Mouse (Mus musculus) layer of hippocampus, adult 2 months (tissue): Measurements from ENCODE around the gene Slc9a9. TPM values are rescaled to one million over a fixed set of nuclear protein-coding genes. Genes with fewer than 3 reads are reported as not detected.

Experiments
- DNase-seq, 2 experiments: peaks; one replicate each; pipeline ENCODE4 v3.0.0; 2022; ENCODE audit warnings: low spot score in 2 of 2
- H3K27ac ChIP-seq: fragments of 200-600 bp; 2 replicates; pipeline ENCODE4 v1.8.1; 2022
- H3K4me3 ChIP-seq: fragments of 200-600 bp; 2 replicates; pipeline ENCODE4 v1.8.1; 2022; ENCODE audit warnings: mild to moderate bottlenecking
- CTCF ChIP-seq: fragments of 200-600 bp; conservative IDR thresholded peaks from 2 replicates; pipeline ENCODE4 v1.8.1; 2022; ENCODE audit warnings: antibody characterized with exemption, mild to moderate bottlenecking, moderate library complexity
- total RNA-seq, 2 experiments: library from RNA; stranded (reverse); gene quantifications; 2 replicates each; pipeline ENCODE4 v1.2.3; 2021

The Slc9a9 gene
- total RNA-seq, 2 experiments from 2014 or later: 18.3 to 19.4 TPM

DNA sequence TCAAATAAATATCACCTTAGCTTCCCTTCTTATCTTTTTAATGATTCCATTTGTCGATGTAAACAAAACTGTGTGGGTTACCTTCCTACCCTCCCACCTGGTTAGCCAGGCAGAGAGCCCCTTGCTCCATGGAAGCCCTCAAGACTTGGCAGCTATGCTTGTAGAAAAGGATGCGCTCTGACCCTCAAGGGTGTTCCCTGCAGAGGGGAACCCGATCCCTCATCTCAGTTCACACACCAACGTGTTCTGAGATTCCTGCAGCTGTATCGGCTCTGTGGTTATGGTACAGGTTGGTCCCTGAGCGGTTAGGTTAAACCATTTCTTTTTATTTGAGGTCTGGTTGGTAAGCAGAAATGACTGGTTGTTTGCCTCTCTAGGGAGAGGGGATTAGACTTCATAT lies 484.3 kb downstream of the Slc9a9 start:
- no peak for TF ChIP-seq CTCF
- Histone ChIP-seq H3K4me3 (no peak overlapping the region), H3K27ac (no peak overlapping the region)
- no peak for DNase-seq

DNA sequence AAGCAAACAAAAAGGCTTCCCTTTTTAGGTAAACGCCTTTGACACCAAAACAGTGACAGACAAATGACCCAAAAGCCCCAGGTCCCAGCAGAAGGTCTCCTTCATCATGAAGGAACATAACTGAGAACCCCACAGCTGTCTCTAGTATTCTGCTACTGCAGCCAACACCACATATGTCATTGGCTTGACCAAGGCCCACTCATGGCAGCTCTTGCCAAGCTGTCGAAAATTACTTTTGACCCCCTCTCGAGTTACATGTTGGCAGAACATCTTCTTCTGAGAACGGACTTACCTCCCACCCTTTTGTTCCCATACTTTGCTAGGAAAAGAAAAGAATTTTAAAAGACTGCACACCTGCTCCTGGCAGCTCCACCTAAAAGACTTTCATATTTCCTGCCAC lies 488.2 kb downstream of the Slc9a9 start:
- no peak for DNase-seq
- TF ChIP-seq CTCF: no peak
- Histone ChIP-seq H3K27ac (no peak overlapping the region), H3K4me3 (no peak overlapping the region)

DNA sequence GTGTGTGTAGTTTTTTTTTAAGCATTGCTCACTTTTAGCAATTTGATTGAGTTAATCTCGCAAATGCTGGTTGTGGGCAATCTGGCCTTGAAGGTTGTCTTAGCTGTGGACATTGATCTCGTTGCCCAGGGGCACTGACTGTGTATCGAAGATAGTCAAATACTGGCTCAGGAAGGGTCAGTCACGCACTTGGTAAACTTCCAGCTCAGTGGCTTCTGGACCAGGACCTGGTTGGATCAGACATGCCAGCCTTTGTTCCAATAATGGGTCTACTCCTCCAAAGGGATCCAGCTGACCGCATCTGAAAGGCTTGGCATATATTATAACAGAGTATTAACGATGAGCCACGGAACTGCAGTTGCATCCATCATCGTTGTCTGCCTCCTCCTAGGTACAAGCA lies 489.2 kb downstream of the Slc9a9 start:
- no peak for DNase-seq
- Histone ChIP-seq H3K4me3 (no peak overlapping the region), H3K27ac (no peak overlapping the region)
- TF ChIP-seq CTCF: no peak

DNA sequence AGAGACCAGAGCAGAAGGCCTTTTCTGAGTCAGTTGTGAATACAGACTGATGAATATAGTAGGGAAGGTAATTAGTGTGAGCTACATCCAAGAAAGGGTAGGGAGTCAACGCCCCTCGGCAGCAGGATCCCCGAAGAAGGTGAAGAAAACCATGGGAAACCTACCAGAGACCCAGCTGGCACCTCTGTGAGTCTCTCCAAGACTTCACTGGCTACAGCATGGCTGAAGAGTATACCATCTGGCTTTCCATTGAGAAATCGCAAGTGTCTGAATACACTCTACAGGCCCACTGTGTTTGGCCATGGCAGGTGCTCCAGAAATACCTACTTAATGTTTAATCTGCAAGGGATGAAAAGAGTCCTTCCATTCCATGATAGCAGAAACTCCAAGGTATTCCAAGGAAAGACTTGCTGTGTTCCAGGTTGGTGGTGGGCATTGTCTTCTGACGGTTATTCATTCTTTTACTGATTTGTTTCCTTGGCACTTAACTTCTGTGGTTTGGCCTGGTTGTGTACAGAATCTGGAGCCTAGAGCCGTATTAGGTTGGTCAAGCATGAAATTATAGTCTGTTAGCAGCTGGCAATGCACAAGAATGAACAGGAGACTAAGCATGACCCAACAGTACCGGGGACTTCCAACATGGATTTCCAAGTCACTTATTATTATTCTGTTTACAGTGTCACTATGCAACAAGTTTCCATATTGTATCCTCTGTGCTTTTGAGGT lies 491.0 kb downstream of the Slc9a9 start:
- TF ChIP-seq CTCF: no peak
- Histone ChIP-seq H3K27ac (no peak overlapping the region), H3K4me3 (no peak overlapping the region)
- DNase-seq: no peak

DNA sequence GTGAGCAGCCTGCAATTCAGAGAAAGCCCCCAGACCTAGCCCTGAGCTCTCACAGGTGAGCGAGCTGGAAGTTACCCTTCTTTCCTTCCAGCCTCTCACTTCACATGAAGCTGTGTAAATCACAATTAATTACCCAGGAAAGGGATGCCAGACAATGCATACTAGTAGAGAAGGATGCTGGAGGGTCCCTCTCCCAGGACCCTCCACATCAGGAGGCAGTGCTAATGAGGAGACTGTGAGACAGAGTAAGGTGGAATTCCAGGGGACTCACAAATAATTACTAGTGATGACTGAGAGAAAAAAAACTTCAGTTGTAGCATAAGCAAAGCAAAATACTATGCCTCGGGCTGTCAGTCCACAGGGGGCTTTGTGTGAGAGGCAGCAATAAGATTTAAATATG lies 492.0 kb downstream of the Slc9a9 start:
- no peak overlapping the region for H3K27ac ChIP-seq
- no peak overlapping the region for H3K4me3 ChIP-seq
- no peak for DNase-seq
- TF ChIP-seq CTCF: no peak

DNA sequence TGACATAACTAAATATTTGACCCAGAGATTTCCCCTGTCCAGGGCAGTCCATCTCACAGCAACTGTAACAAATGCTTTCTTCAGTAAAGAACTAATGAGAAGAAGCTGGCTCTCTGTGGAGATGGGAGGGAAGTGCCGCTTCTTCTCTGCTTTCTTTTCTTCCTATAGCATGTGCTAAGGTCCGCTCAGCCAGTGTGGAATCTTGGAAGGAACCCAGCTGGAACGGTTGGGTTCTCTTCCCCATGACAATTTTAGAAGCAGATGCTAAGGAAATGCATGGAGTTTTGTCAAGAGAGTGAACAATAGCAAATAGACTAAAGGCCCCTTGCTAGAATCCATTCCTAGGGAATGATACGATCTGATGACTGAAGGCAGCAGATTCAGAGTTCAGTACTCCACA lies 496.5 kb downstream of the Slc9a9 start:
- Histone ChIP-seq H3K4me3 (no peak overlapping the region), H3K27ac (0 out of 2 replicates have a peak overlapping the region, but pooled peaks have one; percentile 10)
- no peak for TF ChIP-seq CTCF
- DNase-seq: peak in 1 of 2 experiments; percentile 26

DNA sequence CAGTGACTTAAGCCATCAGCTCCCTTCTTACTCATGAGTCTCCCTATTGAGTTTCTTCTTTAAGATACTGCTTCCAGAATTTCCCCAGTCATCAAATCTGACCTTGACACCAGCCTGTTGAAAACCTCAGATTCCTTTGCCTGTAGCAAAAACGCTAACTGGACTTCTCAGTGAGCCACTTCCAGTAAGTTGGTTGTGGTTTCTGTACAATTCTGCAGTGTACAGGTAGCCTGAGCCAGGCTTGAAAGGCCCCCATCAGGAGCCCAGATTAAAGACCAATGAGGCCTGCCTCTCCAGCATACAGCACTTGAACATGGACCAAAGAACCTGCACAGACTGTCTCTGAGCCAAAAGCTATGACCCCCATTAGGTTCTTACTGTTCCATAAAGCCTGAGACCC lies 498.1 kb downstream of the Slc9a9 start:
- no peak for DNase-seq
- peak overlapping the region; percentile 43; the same call in 1 of the 2 replicates for H3K27ac ChIP-seq
- no peak for TF ChIP-seq CTCF
- H3K4me3 ChIP-seq: no peak overlapping the region

DNA sequence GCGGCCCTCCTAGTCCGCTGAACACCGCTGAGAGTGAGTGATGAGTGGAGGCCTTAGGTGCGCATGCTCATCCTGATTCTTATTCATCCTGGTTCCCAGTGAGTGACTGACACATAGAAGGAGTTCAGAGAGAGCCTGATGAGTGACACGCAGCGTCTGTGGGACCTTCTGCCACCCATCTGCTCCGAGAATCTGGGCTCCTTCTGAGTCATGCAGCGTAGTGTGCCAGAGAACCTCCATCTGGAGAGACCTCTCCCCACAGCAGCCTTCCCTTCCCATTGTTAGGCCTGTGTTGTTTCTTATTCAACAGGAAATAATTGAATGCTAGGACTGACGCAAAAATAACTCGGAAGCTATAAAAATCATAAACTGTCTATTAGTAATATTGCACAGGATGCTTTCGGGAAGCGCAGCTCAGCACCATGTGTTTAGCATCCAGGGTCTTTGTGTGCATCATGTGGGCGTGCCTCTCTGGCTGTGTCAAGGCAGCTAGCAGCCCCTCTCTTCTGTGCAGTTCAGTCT lies 498.8 kb downstream of the Slc9a9 start:
- H3K4me3 ChIP-seq: no peak overlapping the region
- no peak for TF ChIP-seq CTCF
- H3K27ac ChIP-seq: peak overlapping the region; percentile 47; the same call in 1 of the 2 replicates
- DNase-seq: peak; percentile 92 to 93

DNA sequence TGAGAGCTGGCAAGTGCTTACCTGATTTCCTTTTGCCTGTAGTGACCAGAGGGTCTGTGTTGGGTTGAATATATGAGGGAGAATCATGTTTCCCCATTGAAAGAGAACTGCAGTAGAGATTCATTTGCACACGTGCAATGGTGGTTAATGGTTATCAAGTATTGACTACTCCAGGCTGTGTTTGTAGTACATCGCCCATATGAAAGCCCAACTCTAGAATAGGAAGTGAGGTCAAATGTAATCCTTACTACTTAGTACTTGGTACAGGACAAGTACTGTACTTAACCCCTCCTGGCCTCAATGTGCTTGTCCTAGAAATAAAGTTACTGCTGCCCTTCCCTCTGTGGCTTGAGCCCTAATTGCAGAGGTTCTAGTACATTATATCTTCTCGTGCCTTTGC lies 508.5 kb downstream of the Slc9a9 start:
- no peak for DNase-seq
- no peak for TF ChIP-seq CTCF
- Histone ChIP-seq H3K4me3 (no peak overlapping the region), H3K27ac (no peak overlapping the region)

DNA sequence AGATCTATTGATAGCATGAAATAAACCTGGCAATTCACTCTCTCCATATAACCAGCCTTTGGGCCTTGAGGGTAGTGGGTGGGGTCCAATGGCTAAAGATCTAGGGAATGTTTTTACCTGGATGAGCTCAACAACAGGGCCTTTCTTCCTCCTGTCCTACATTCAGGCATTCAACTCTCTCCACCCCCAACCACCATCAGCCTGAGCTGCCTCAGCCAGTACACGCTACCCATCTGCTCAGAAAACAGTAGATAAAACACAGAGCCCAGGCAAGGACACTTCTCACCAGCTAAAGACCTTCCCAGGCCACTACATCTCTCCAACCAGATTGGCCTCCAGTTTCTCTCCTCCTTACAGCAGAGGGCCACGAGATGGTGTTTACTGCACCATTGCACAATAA lies 510.3 kb downstream of the Slc9a9 start:
- no peak for DNase-seq
- no peak for TF ChIP-seq CTCF
- H3K27ac ChIP-seq: no peak overlapping the region
- no peak overlapping the region for H3K4me3 ChIP-seq

DNA sequence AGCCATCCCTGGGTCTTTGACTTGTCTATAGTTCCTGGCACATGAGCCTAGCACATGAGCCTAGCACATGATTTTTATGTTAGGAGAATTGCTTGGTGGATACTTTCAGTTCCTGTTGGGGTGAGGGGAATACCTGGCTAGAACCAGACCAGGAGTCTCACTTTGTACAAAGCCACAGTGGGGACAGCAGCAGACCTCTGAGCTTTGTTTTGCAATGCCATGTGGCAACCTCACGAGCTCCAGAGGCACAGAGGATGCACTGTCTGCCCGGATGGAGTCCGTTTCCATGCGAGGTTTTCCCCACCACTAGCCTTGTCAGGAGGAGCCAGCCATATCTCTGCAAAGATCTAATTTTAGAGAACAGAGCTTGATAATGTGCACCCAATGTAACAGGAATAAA lies 510.9 kb downstream of the Slc9a9 start:
- TF ChIP-seq CTCF: no peak
- H3K4me3 ChIP-seq: no peak overlapping the region
- DNase-seq: no peak

DNA sequence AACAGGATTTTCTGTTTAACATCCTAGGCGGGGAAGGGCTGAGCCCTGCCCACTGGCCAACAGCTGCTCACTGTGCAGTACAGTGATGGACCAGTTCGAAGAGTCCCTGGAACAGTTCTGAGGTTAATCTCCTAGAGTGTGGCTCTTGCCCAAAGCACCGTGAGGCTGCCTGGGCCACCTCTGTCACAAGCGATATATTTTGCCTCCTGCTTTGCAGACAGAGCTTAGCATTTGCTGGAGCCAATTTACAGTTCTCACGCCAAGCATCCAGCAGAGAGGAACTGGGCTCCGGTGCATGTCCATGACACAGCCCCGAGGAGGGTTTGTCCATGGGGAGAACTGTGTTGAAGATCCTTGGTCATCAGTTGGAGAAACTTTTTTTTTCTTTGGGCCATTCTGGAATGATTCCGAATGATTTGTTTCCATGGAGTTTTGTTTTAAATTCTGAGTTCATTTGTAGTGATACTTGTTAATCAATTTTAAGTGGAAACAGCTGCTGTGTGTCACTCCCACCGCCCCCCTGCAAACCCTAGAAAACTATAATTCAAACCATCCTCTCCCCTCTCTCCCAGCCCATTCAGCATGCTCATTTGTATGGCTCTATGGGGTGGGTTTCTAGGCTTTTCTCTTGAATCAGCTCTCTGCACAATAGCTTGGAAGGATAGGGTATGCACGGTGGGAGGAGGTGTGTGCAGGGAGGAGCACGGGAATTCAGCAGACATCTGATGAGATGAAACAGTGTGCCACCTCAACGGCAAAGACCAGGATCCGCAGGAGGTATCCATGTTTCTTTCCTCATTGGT lies 511.7 kb downstream of the Slc9a9 start:
- no peak for DNase-seq
- TF ChIP-seq CTCF: no peak
- no peak overlapping the region for H3K4me3 ChIP-seq

More for the DNA sequence above, 510.9 kb downstream of the Slc9a9 start:
- H3K27ac ChIP-seq: no peak overlapping the region; the same call in 1 of the 2 replicates

DNA sequence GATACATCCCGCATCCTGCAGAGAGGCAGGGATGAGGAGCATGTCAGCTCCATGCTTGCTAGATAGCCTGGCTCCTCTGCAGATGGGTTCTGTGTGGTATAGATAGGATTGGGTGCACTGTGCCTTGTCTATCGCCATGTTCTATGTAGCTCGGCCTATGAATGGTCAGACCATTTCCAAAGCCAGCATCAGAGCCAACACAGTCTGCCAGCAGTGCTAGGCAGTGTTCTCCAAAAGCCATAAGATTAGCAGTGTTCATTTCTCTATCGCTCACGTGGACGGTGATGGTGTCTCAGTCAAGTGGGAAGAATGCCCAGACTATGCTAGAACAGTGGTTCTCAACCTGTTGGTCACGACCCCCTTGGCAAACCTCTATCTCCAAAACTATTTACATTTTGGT lies 512.6 kb downstream of the Slc9a9 start:
- TF ChIP-seq CTCF: no peak
- H3K4me3 ChIP-seq: no peak overlapping the region
- H3K27ac ChIP-seq: peak overlapping the region; percentile 32; the same call in 1 of the 2 replicates
- no peak for DNase-seq

More for the DNA sequence above, 511.7 kb downstream of the Slc9a9 start:
- H3K27ac ChIP-seq: no peak overlapping the region

DNA sequence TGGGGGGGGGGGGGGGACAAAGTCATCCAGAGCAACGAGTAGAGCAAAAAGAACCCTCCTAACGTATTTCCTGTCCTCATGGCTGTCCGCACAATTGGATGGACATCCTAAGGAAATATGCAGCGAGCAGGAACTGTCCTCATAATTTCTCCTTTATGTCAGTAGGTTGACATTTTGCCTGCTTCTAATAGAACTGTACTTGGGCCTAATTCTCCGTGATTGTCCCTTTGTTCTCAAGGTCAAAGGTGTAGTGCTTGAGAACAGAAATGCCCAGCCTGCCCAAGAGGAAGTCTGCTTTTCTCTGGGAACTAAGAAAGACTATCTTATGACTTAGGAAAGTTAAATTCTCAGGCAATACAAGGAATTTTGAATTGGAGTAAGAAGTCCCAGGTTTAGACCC lies 514.7 kb downstream of the Slc9a9 start:
- H3K27ac ChIP-seq: no peak overlapping the region
- no peak for DNase-seq
- H3K4me3 ChIP-seq: no peak overlapping the region
- TF ChIP-seq CTCF: no peak
